Mouse (Mus musculus) MEL (cell line): ENCODE measurements around the gene Kcnab3. TPM values are rescaled to one million over a fixed set of nuclear protein-coding genes. Genes with fewer than 3 reads are reported as not detected.

Experiments used
- DNase-seq: peaks from one replicate; pipeline ENCODE4 v3.0.0; 2011; ENCODE audit warnings: low read depth, low spot score
- H3K27ac ChIP-seq: 2 replicates; pipeline ENCODE4 v1.5.1; 2012; ENCODE audit warnings: low read depth, mild to moderate bottlenecking, control low read depth, low read length, moderate library complexity; ENCODE audit not compliant: control insufficient read depth
- H3K27me3 ChIP-seq, 2 experiments: fragments of 150-350 bp in 1 of 2; sonication (generic) in 1 of 2; 2 replicates each; pipeline ENCODE4 v1.6.1; 2012; ENCODE audit warnings: low read length in 2 of 2, mild to moderate bottlenecking in 2 of 2, improper control_type of control experiment in 1 of 2, moderate library complexity in 1 of 2; ENCODE audit not compliant: insufficient read depth in 2 of 2, control insufficient read depth in 1 of 2
- H3K36me3 ChIP-seq, 2 experiments: 2 replicates each; pipeline ENCODE4 v1.6.1; 2012 to 2014; ENCODE audit warnings: low read length in 2 of 2, improper control_type of control experiment in 1 of 2, inconsistent platforms in 1 of 2, mild to moderate bottlenecking in 1 of 2; ENCODE audit not compliant: insufficient read depth in 2 of 2, control insufficient read depth in 1 of 2
- H3K4me1 ChIP-seq, 2 experiments: fragments of 150-350 bp in 1 of 2; sonication (generic) in 1 of 2; 2 replicates each; pipeline ENCODE4 v1.6.1; 2012; ENCODE audit warnings: low read length in 2 of 2, improper control_type of control experiment in 1 of 2, mild to moderate bottlenecking in 1 of 2; ENCODE audit not compliant: insufficient read depth in 2 of 2, control insufficient read depth in 1 of 2
- H3K4me3 ChIP-seq, 2 experiments: fragments of 150-350 bp in 1 of 2; sonication (generic) in 1 of 2; 2 replicates each; pipeline ENCODE4 v1.5.1; 2012; ENCODE audit warnings: low read depth in 2 of 2, low read length in 2 of 2, mild to moderate bottlenecking in 2 of 2, moderate library complexity in 2 of 2, control low read depth in 1 of 2, improper control_type of control experiment in 1 of 2; ENCODE audit not compliant: control insufficient read depth in 1 of 2, insufficient read depth in 1 of 2
- H3K79me2 ChIP-seq: 2 replicates; pipeline ENCODE4 v1.6.1; 2012; ENCODE audit warnings: mild to moderate bottlenecking, low read length, moderate library complexity; ENCODE audit not compliant: control insufficient read depth, poor library complexity, insufficient read depth
- H3K9ac ChIP-seq: 2 replicates; pipeline ENCODE4 v1.6.1; 2012; ENCODE audit warnings: low read depth, mild to moderate bottlenecking, control low read depth, low read length, moderate library complexity; ENCODE audit not compliant: control insufficient read depth, poor library complexity, severe bottlenecking
- H3K9me3 ChIP-seq: fragments of 150-350 bp; sonication (generic); replicated peaks from 2 replicates; pipeline ENCODE4 v1.6.1; 2012; ENCODE audit warnings: mild to moderate bottlenecking, low read length, improper control_type of control experiment, moderate library complexity; ENCODE audit not compliant: insufficient read depth
- BHLHE40 ChIP-seq: IDR thresholded peaks from 2 replicates; pipeline ENCODE4 v1.6.1; 2012; ENCODE audit warnings: low read depth, mild to moderate bottlenecking, inconsistent platforms, low read length, improper control_type of control experiment, borderline replicate concordance
- CHD1 ChIP-seq: IDR thresholded peaks from 2 replicates; pipeline ENCODE4 v1.6.1; 2012; ENCODE audit warnings: low read depth, mild to moderate bottlenecking, inconsistent platforms, low read length, improper control_type of control experiment
- CHD2 ChIP-seq: IDR thresholded peaks from 2 replicates; pipeline ENCODE4 v1.6.1; 2011; ENCODE audit warnings: low read length, improper control_type of control experiment
- ELF1 ChIP-seq: IDR thresholded peaks from 2 replicates; pipeline ENCODE4 v1.6.1; 2014; ENCODE audit warnings: low read depth, mild to moderate bottlenecking, inconsistent platforms, low read length, improper control_type of control experiment, moderate library complexity
- EP300 ChIP-seq, 2 experiments: IDR thresholded peaks; 2 replicates each; pipeline ENCODE4 v1.6.1; 2011; ENCODE audit warnings: improper control_type of control experiment in 2 of 2, low read length in 2 of 2, low read depth in 1 of 2, mild to moderate bottlenecking in 1 of 2
- ETS1 ChIP-seq: IDR thresholded peaks from 2 replicates; pipeline ENCODE4 v1.6.1; 2012; ENCODE audit warnings: low read depth, mild to moderate bottlenecking, inconsistent platforms, low read length, improper control_type of control experiment, moderate library complexity
- JUND ChIP-seq: IDR thresholded peaks from 2 replicates; pipeline ENCODE4 v1.6.1; 2011; ENCODE audit warnings: low read depth, mild to moderate bottlenecking, improper control_type of control experiment, low read length
- KAT2A ChIP-seq: conservative IDR thresholded peaks from 2 replicates; pipeline ENCODE4 v1.6.1; 2012; ENCODE audit warnings: low read depth, low read length, improper control_type of control experiment, inconsistent platforms
- MXI1 ChIP-seq: IDR thresholded peaks from 2 replicates; pipeline ENCODE4 v1.6.1; 2011; ENCODE audit warnings: mild to moderate bottlenecking, low read depth, low read length, improper control_type of control experiment
- NELFE ChIP-seq: IDR thresholded peaks from 2 replicates; pipeline ENCODE4 v1.6.1; 2011; ENCODE audit warnings: low read depth, low read length, improper control_type of control experiment
- POLR2AphosphoS5 ChIP-seq: IDR thresholded peaks from 2 replicates; pipeline ENCODE4 v1.6.1; 2012; ENCODE audit warnings: low read depth, borderline replicate concordance, mild to moderate bottlenecking, inconsistent platforms, low read length, moderate library complexity, mixed read lengths
- SMC3 ChIP-seq: IDR thresholded peaks from 2 replicates; pipeline ENCODE4 v1.6.1; 2011; ENCODE audit warnings: low read depth, low read length, improper control_type of control experiment
- UBTF ChIP-seq: IDR thresholded peaks from 2 replicates; pipeline ENCODE4 v1.6.1; 2012; ENCODE audit warnings: low read depth, mild to moderate bottlenecking, inconsistent platforms, low read length, improper control_type of control experiment, moderate library complexity, borderline replicate concordance; ENCODE audit not compliant: insufficient read depth
- USF2 ChIP-seq, 2 experiments: IDR thresholded peaks; 2 replicates each; pipeline ENCODE4 v1.6.1; 2011 to 2012; ENCODE audit warnings: improper control_type of control experiment in 2 of 2, low read length in 2 of 2, borderline replicate concordance in 1 of 2, inconsistent platforms in 1 of 2, low read depth in 1 of 2, mild to moderate bottlenecking in 1 of 2; ENCODE audit not compliant: insufficient read depth in 1 of 2
- ZC3H11A ChIP-seq: IDR thresholded peaks from 2 replicates; pipeline ENCODE4 v1.6.1; 2012; ENCODE audit warnings: low read depth, mild to moderate bottlenecking, inconsistent platforms, low read length, improper control_type of control experiment
- polyA plus RNA-seq, 2 experiments: library from polyadenylated mRNA; stranded (reverse) in 1 of 2; unstranded in 1 of 2; fragments of >175 nt in 1 of 2; fragments of >200 nt in 1 of 2; gene quantifications; 2 replicates each; pipeline versions ENCODE4 v1.2.1 to v1.2.4; 2012; ENCODE audit warnings: low replicate concordance in 2 of 2, low read depth in 1 of 2; ENCODE audit not compliant: insufficient read length in 2 of 2, insufficient read depth in 1 of 2, missing spikeins in 1 of 2
- total RNA-seq: library from RNA; depleted of rRNA; stranded (reverse); fragments of 300-350 nt; gene quantifications from 2 replicates; pipeline ENCODE4 v1.2.3, GENCODE M21; 2012

The Kcnab3 gene
- total and polyA plus RNA-seq, 3 experiments = 3.8 to 6.2 TPM; not detected in 1

- Histone ChIP-seq H3K36me3 (peaks cover 0 to 3% of the 10 kb centered on the region in 2 experiments; a peak in 2 of 4 replicates), H3K27me3 (no peaks in the 10 kb centered on the region), H3K79me2 (peaks cover 15% of the 10 kb centered on the region), H3K9ac (no peak overlapping the region), H3K4me3 (no peak overlapping the region), H3K4me1 (peaks cover 3 to 15% of the 10 kb centered on the region in 2 experiments; a peak in 3 of 4 replicates), H3K9me3 (no peaks in the 10 kb centered on the region), H3K27ac (no peak overlapping the region)
- TF ChIP-seq ETS1 (peak; percentile 44; the same call in 1 of the 2 replicates), BHLHE40 (no peak), NELFE (no peak)
- peak; percentile 53 for DNase-seq
Observed at GRCm38 (mm10) chr11:69364910-69365309, 38.9 kb downstream of the Kcnab3 start.

DNA sequence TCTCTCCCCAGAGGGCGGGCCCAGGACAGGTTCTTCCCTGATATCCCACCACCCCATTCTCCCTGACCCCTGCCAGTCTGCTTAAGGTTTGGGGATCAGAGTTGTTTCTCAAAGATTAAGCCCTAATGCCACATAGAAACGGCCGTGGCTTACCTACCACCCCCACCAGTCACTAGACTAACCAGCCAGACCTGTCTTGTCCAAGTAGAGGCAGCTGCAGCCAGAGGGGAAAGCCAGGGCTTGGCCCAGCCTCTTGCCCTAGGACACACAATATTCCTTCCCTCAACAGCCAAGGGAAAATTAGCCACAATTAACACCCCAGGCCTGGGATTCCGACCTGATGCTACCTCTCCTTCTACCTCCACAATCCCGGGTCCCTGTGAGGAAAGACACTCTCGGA lies 39.7 kb downstream of the Kcnab3 start:
- Histone ChIP-seq H3K36me3 (peaks cover 0 to 8% of the 10 kb centered on the region in 2 experiments; a peak in 2 of 4 replicates), H3K4me3 (no peak overlapping the region; a peak in 1 of 4 replicates), H3K9ac (peak overlapping the region; percentile 34; the same call in 1 of the 2 replicates), H3K79me2 (peaks cover 15% of the 10 kb centered on the region), H3K27ac (no peak overlapping the region), H3K9me3 (no peaks in the 10 kb centered on the region), H3K27me3 (no peaks in the 10 kb centered on the region), H3K4me1 (peaks cover 8 to 18% of the 10 kb centered on the region in 2 experiments)
- DNase-seq = no peak
- TF ChIP-seq POLR2AphosphoS5 (no peak), JUND (no peak), KAT2A (no peak), USF2 (IDR thresholded peaks at IDR 0.05; ENCODE audit: borderline replicate concordance in 1 of 2, insufficient read depth in 1 of 2, low read depth in 1 of 2, low read length in 2 of 2) (no peak), UBTF (no peak), ELF1 (no peak), CHD1 (no peak), EP300 (IDR thresholded peaks at IDR 0.05; ENCODE audit: low read depth in 1 of 2, low read length in 2 of 2) (no peak), CHD2 (no peak), SMC3 (no peak), ZC3H11A (no peak), MXI1 (no peak)
